Mouse (Mus musculus): ENCODE data around the gene Uaca. TPM values are rescaled to one million over a fixed set of nuclear protein-coding genes. Genes with fewer than 3 reads are reported as not detected.
"Not testable (repeated sequence)": the region's sequence is repeated elsewhere in the genome, so short reads cannot be mapped to it uniquely, and the experiment has no call there.

Gene Uaca
- total and polyA plus RNA-seq, 3 experiments: 6.9 to 63.4 (median 28.0) TPM

GRCm38 (mm10) chr9:60794841-60795351 lies 554 bp downstream of the Uaca start:
- peak; percentile 62 for DNase-seq

GRCm38 (mm10) chr9:60796076-60796475 lies 1.7 kb downstream of the Uaca start:
- DNase-seq: no peak

GRCm38 (mm10) chr9:60797126-60797525 lies 2.8 kb downstream of the Uaca start:
- no peak for DNase-seq

GRCm38 (mm10) chr9:60799061-60799460 lies 4.7 kb downstream of the Uaca start:
- DNase-seq: no peak

- DNase-seq: no peak
Observed at GRCm38 (mm10) chr9:60800663-60801382, 6.5 kb downstream of the Uaca start.

- DNase-seq: no peak
Observed at GRCm38 (mm10) chr9:60801746-60802145, 7.4 kb downstream of the Uaca start.

- no peak for DNase-seq
Observed at GRCm38 (mm10) chr9:60802341-60802740, 8.0 kb downstream of the Uaca start.

GRCm38 (mm10) chr9:60806021-60806420 lies 11.7 kb downstream of the Uaca start:
- DNase-seq: no peak

GRCm38 (mm10) chr9:60807996-60808395 lies 13.7 kb downstream of the Uaca start:
- no peak for DNase-seq

- peak; percentile 73 for DNase-seq
Observed at GRCm38 (mm10) chr9:60813139-60813880, 19.0 kb downstream of the Uaca start.

GRCm38 (mm10) chr9:60815502-60815901 lies 21.2 kb downstream of the Uaca start:
- no peak for DNase-seq

GRCm38 (mm10) chr9:60817585-60817984 lies 23.2 kb downstream of the Uaca start:
- DNase-seq: no peak

- DNase-seq: not testable (repeated sequence)
Observed at GRCm38 (mm10) chr9:60818582-60818981, 24.2 kb downstream of the Uaca start.

GRCm38 (mm10) chr9:60819340-60819739 lies 25.0 kb downstream of the Uaca start:
- no peak for DNase-seq

GRCm38 (mm10) chr9:60821501-60821900 lies 27.2 kb downstream of the Uaca start:
- no peak for DNase-seq

- no peak for DNase-seq
Observed at GRCm38 (mm10) chr9:60822681-60823080, 28.3 kb downstream of the Uaca start.

GRCm38 (mm10) chr9:60825506-60825905 lies 31.2 kb downstream of the Uaca start:
- DNase-seq: no peak

GRCm38 (mm10) chr9:60826759-60827158 lies 32.4 kb downstream of the Uaca start:
- DNase-seq: no peak

- no peak for DNase-seq
Observed at GRCm38 (mm10) chr9:60828196-60828595, 33.9 kb downstream of the Uaca start.

GRCm38 (mm10) chr9:60829610-60830009 lies 35.3 kb downstream of the Uaca start:
- DNase-seq: no peak

GRCm38 (mm10) chr9:60830079-60830478 lies 35.7 kb downstream of the Uaca start:
- DNase-seq: no peak

GRCm38 (mm10) chr9:60832233-60832632 lies 37.9 kb downstream of the Uaca start:
- no peak for DNase-seq

- peak; percentile 53 for DNase-seq
Observed at GRCm38 (mm10) chr9:60836151-60836550, 41.8 kb downstream of the Uaca start.
